Mouse (Mus musculus) splenic B cell, adult 2 months (primary cell): ENCODE results near the gene Elavl3.
A peak's percentile ranks its signal among the peaks of the same experiment; 100 is the strongest.

Experiments used
- DNase-seq: peaks from one replicate; pipeline ENCODE4 v3.0.0-alpha.2; 2011; ENCODE audit warnings: low read depth, low spot score
- H3K27me3 ChIP-seq: 2 replicates; pipeline ENCODE4 v1.6.1; 2012; ENCODE audit warnings: mild to moderate bottlenecking, low read length, moderate library complexity, mixed read lengths; ENCODE audit not compliant: control insufficient read depth, poor library complexity, insufficient read depth, severe bottlenecking
- H3K36me3 ChIP-seq: 2 replicates; pipeline ENCODE4 v1.6.1; 2012; ENCODE audit warnings: mild to moderate bottlenecking, low read length, moderate library complexity, mixed read lengths; ENCODE audit not compliant: control insufficient read depth, poor library complexity, insufficient read depth, severe bottlenecking

Gene Elavl3

GRCm38 (mm10) chr9:22011055-22011454, 40.8 kb downstream of the Elavl3 start:
- DNase-seq = no peak
- Histone ChIP-seq H3K36me3 (peaks cover 9% of the 10 kb centered on the region), H3K27me3 (no peaks in the 10 kb centered on the region)

GRCm38 (mm10) chr9:22004546-22004945, 47.3 kb downstream of the Elavl3 start:
- Histone ChIP-seq H3K36me3 (peaks cover 5% of the 10 kb centered on the region), H3K27me3 (no peaks in the 10 kb centered on the region)
- no peak for DNase-seq

- Histone ChIP-seq H3K36me3 (peaks cover 5% of the 10 kb centered on the region), H3K27me3 (no peaks in the 10 kb centered on the region)
- DNase-seq = no peak
Observed at GRCm38 (mm10) chr9:22003163-22003554, 48.7 kb downstream of the Elavl3 start.

GRCm38 (mm10) chr9:22002194-22003162, 49.3 kb downstream of the Elavl3 start, which contains the start of the genes Ccdc151 and Prkcsh:
Ccdc151 (minus strand) TSS chr9:22002634.
Prkcsh (plus strand) TSS chr9:22002806.
- H3K36me3 ChIP-seq = peaks cover 5% of the 10 kb centered on the region
- no peaks in the 10 kb centered on the region for H3K27me3 ChIP-seq
- DNase-seq = peak; percentile 100

- DNase-seq = no peak
- H3K36me3 ChIP-seq = peaks cover 3% of the 10 kb centered on the region
- no peaks in the 10 kb centered on the region for H3K27me3 ChIP-seq
Observed at GRCm38 (mm10) chr9:22001633-22002032, 50.2 kb downstream of the Elavl3 start.

GRCm38 (mm10) chr9:22000296-22000695, 51.5 kb downstream of the Elavl3 start:
- Histone ChIP-seq H3K36me3 (peaks cover 3% of the 10 kb centered on the region), H3K27me3 (no peaks in the 10 kb centered on the region)
- no peak for DNase-seq

GRCm38 (mm10) chr9:21996178-21996867, 55.5 kb downstream of the Elavl3 start:
- no peak for DNase-seq
- Histone ChIP-seq H3K27me3 (no peaks in the 10 kb centered on the region), H3K36me3 (no peaks in the 10 kb centered on the region; the same call in 1 of the 2 replicates)

GRCm38 (mm10) chr9:21992227-21992626, 59.6 kb downstream of the Elavl3 start:
- Histone ChIP-seq H3K36me3 (no peaks in the 10 kb centered on the region), H3K27me3 (no peaks in the 10 kb centered on the region; the same call in 1 of the 2 replicates)
- DNase-seq = no peak

GRCm38 (mm10) chr9:21989230-21990110, 62.4 kb downstream of the Elavl3 start, which contains the start of gene Rgl3:
Rgl3 (minus strand) TSS chr9:21989446.
- H3K36me3 ChIP-seq = no peaks in the 10 kb centered on the region
- DNase-seq = peak; percentile 40

GRCm38 (mm10) chr9:21988421-21989101, 63.3 kb downstream of the Elavl3 start:
- peak; percentile 56 for DNase-seq
- H3K36me3 ChIP-seq = no peaks in the 10 kb centered on the region
- no peaks in the 10 kb centered on the region; the same call in 1 of the 2 replicates for H3K27me3 ChIP-seq

More at GRCm38 (mm10) chr9:21989230-21990110, 62.4 kb downstream of the Elavl3 start, which contains the start of gene Rgl3:
- no peaks in the 10 kb centered on the region; the same call in 1 of the 2 replicates for H3K27me3 ChIP-seq

GRCm38 (mm10) chr9:21987592-21988342, 64.1 kb downstream of the Elavl3 start:
- Histone ChIP-seq H3K27me3 (no peaks in the 10 kb centered on the region; the same call in 1 of the 2 replicates), H3K36me3 (no peaks in the 10 kb centered on the region)
- DNase-seq = no peak

- no peak for DNase-seq
- Histone ChIP-seq H3K36me3 (no peaks in the 10 kb centered on the region), H3K27me3 (no peaks in the 10 kb centered on the region; the same call in 1 of the 2 replicates)
Observed at GRCm38 (mm10) chr9:21983911-21984310, 67.9 kb downstream of the Elavl3 start.
